Mouse (Mus musculus): Measurements from ENCODE around the gene Cpt1b. TPM values are rescaled to one million over a fixed set of nuclear protein-coding genes. Genes with fewer than 3 reads are reported as not detected.
A peak's percentile ranks its signal among the peaks of the same experiment; 100 is the strongest.

Cpt1b gene
- polyA plus RNA-seq, 1 experiment from 2014 or later, result 3.3 TPM

DNA sequence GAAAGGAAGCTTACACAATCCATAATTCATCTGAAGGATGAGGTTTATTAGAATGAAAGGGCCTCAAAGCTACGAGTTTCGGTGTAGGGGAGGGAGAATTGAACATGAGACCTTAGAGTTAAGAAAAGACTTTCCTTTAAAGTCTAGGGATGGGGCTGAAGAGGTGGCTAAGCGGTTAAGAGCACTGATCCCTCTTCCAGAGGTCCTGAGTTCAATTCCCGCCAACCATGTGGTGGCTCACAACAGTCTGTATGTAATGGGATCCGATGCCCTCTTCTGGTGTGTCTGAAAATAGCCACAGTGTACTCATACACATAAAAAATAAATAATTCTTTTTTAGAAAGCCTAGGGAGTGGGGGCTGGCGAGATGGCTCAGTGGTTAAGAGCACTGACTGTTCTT lies 4.7 kb upstream of the Cpt1b start:
- Histone ChIP-seq H3K4me1 (ENCODE audit: insufficient read depth, low read depth, low read length) (peaks cover 6% of the 10 kb centered on the region; the same call in 1 of the 2 replicates), H3K4me2 (replicated peaks; ENCODE audit: low read depth, low read length) (peak overlapping the region; percentile 98), H3K27ac (ENCODE audit: low read length) (peak overlapping the region; percentile 98), H3K9ac (replicated peaks; ENCODE audit: low read depth) (no peak overlapping the region), H3K36me3 (ENCODE audit: insufficient read depth, low read length) (0 out of 2 replicates have a peak, but pooled peaks cover 3% of the 10 kb centered on the region), H3K4me3 (ENCODE audit: low read depth, low read length) (peak overlapping the region; percentile 86), H3K27me3 (replicated peaks; ENCODE audit: insufficient read depth, low read length) (no peaks in the 10 kb centered on the region), H3K9me3 (ENCODE audit: low read length) (no peaks in the 10 kb centered on the region)
- ATAC-seq, result no peak
- WGBS, result 42% methylated on average over 6 of the region's 6 CpGs
- no peak for TF ChIP-seq EP300 (IDR thresholded peaks at IDR 0.05)
- TF ChIP-seq CTCF (IDR thresholded peaks at IDR 0.05), result peak; percentile 16; the same call in 1 of the 2 replicates
- peak; percentile 21 for DNase-seq (ENCODE audit: low spot score)

DNA sequence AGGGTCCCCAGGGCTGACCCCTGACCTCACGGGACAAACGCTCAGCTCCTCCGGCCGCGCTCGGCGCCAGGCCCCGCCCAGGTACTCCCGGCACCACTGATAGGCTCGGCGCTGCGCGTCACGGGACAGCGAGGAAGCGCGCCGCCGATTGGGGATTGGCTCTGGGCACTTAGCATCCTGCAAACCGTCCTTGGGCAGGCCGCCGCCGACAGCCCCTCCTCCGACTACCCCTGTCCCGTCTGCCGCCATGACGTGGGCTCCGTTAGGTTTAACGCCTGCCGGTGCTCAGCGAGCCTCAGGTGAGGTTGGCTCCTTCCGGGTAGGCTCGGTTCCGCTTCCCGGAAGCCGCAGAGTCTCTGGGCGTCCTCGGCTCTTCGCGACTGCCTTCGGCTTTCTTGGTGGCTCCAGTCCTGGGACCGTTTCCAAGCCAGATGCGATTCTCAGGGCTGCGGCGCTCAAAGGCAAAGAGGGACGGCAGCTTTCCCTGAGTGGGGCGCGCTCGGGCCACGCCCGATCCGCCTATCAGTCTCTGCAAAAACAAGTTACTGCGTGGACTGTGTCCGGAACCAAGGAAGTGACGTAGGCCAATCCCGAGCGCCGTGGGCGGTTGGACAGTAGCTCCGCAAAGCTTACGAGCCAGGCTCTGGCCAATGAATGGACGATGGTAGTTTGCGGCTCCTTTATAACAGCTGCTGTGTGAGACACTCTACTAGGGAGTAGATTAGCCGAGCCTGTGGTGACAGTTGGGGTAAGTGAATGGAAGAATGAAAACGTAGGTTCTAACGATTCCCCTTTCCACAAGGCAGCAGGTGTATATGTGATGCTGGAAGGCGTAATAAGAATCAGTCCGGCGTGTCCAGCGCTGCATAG lies 3.9 kb upstream of the Cpt1b start, which contains the start of the genes C730034F03Rik, Gm44502 and Chkb:
TSS of gene C730034F03Rik (plus strand) at position 238 of the 870 bp plus-strand sequence.
TSS of gene Gm44502 (minus strand) at position 345 of the 870 bp plus-strand sequence.
TSS of gene Chkb (minus strand) at position 557 of the 870 bp plus-strand sequence.
- H3K9me3 ChIP-seq (ENCODE audit: low read length), result no peaks in the 10 kb centered on the region
- H3K4me1 ChIP-seq (ENCODE audit: insufficient read depth, low read depth, low read length), result peaks cover 6% of the 10 kb centered on the region; the same call in 1 of the 2 replicates
- WGBS, result 3% methylated on average over 60 of the region's 70 CpGs
- H3K9ac ChIP-seq (replicated peaks; ENCODE audit: low read depth), result peak within 1 kb of the TSS; percentile 95
- H3K36me3 ChIP-seq (ENCODE audit: insufficient read depth, low read length), result 0 out of 2 replicates have a peak, but pooled peaks cover 3% of the 10 kb centered on the region
- ATAC-seq (peak; percentile 95), DNase-seq (ENCODE audit: low spot score) (peak; percentile 98)
- TF ChIP-seq EP300 (IDR thresholded peaks at IDR 0.05), result no peak; the same call in 1 of the 2 replicates
- TF ChIP-seq CTCF (IDR thresholded peaks at IDR 0.05), result no peak
- H3K27ac ChIP-seq (ENCODE audit: low read length), result peak within 1 kb of the TSS; percentile 98
- peak within 1 kb of the TSS; percentile 86 for H3K4me3 ChIP-seq (ENCODE audit: low read depth, low read length)
- H3K27me3 ChIP-seq (replicated peaks; ENCODE audit: insufficient read depth, low read length), result no peaks in the 10 kb centered on the region
- peak within 1 kb of the TSS; percentile 98 for H3K4me2 ChIP-seq (replicated peaks; ENCODE audit: low read depth, low read length)

DNA sequence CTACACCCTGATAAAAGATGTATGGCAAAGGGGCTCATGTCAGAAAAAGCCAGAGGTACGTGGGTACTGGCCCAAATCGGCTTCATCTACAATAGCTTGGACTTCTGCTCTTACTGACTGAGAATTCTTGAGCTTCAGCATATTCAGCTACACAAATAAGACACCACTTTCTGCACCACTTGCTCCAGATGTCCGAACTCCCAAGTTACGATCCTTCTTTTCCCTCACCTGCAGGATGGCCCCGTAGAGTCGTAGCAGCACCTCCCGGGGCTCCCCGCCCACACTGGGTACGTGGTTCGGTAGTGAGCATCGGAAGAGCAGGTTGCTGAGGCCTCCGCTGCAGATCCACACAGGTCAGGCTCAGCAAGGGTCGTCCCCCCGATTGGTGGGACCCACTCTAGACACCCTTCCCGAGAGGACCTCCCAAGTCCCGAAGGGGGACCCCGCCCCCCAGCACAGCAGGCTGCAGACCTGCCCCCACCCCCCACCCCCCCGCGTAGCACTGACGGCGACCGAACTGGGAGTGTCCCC lies 3.2 kb upstream of the Cpt1b start:
- peaks cover 6% of the 10 kb centered on the region; the same call in 1 of the 2 replicates for H3K4me1 ChIP-seq (ENCODE audit: insufficient read depth, low read depth, low read length)
- ATAC-seq (peak; percentile 10), DNase-seq (ENCODE audit: low spot score) (no peak)
- 7% methylated on average over 21 of the region's 22 CpGs for WGBS
- 0 out of 2 replicates have a peak, but pooled peaks cover 3% of the 10 kb centered on the region for H3K36me3 ChIP-seq (ENCODE audit: insufficient read depth, low read length)
- peak overlapping the region; percentile 98 for H3K4me2 ChIP-seq (replicated peaks; ENCODE audit: low read depth, low read length)
- peak overlapping the region; percentile 98; the same call in 1 of the 2 replicates for H3K27ac ChIP-seq (ENCODE audit: low read length)
- H3K4me3 ChIP-seq (ENCODE audit: low read depth, low read length), result peak overlapping the region; percentile 86
- TF ChIP-seq CTCF (IDR thresholded peaks at IDR 0.05), result no peak
- no peak for TF ChIP-seq EP300 (IDR thresholded peaks at IDR 0.05)
- H3K9me3 ChIP-seq (ENCODE audit: low read length), result no peaks in the 10 kb centered on the region
- no peaks in the 10 kb centered on the region for H3K27me3 ChIP-seq (replicated peaks; ENCODE audit: insufficient read depth, low read length)
- H3K9ac ChIP-seq (replicated peaks; ENCODE audit: low read depth), result peak overlapping the region; percentile 95

DNA sequence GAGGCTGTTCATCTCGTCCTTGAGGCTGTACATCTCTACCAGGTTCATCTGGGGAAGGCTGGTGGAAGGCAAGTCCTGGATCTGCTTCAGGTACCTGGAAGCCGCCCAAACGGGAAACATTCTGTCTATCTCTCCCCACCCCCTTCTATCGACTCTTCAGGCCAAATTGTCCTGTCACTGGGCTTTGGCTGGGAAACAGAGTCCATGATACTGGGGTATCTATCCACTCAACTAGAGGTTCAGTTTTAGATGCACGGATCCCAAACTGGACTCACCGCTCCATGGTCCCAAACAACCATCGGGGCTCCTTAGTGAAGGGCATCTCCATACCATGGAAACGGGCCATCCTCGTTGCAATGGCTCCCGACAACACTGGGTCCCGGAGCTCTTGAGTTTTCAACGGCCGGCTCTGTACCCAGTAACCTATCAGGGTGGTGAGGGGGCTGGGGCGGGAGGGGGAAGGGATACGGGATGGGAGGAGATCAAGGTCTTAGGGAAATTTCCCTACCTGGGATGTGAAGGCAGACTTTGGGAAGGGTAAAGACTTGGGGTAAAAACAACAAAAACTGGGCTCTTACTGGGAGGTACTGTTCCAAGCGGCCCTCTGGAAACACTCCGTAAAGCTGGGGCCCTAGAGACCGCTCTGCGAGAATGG lies 2.6 kb upstream of the Cpt1b start:
- 85% methylated on average over 19 of the region's 19 CpGs for WGBS
- ATAC-seq (no peak), DNase-seq (ENCODE audit: low spot score) (no peak)
- 0 out of 2 replicates have a peak, but pooled peaks cover 3% of the 10 kb centered on the region for H3K36me3 ChIP-seq (ENCODE audit: insufficient read depth, low read length)
- H3K4me2 ChIP-seq (replicated peaks; ENCODE audit: low read depth, low read length), result peak overlapping the region; percentile 98
- H3K27ac ChIP-seq (ENCODE audit: low read length), result no peak overlapping the region
- H3K4me3 ChIP-seq (ENCODE audit: low read depth, low read length), result peak overlapping the region; percentile 86; the same call in 1 of the 2 replicates
- no peaks in the 10 kb centered on the region for H3K9me3 ChIP-seq (ENCODE audit: low read length)
- H3K27me3 ChIP-seq (replicated peaks; ENCODE audit: insufficient read depth, low read length), result no peaks in the 10 kb centered on the region
- no peak overlapping the region for H3K9ac ChIP-seq (replicated peaks; ENCODE audit: low read depth)
- no peak for TF ChIP-seq EP300 (IDR thresholded peaks at IDR 0.05)
- no peak for TF ChIP-seq CTCF (IDR thresholded peaks at IDR 0.05)
- H3K4me1 ChIP-seq (ENCODE audit: insufficient read depth, low read depth, low read length), result peaks cover 6% of the 10 kb centered on the region; the same call in 1 of the 2 replicates

DNA sequence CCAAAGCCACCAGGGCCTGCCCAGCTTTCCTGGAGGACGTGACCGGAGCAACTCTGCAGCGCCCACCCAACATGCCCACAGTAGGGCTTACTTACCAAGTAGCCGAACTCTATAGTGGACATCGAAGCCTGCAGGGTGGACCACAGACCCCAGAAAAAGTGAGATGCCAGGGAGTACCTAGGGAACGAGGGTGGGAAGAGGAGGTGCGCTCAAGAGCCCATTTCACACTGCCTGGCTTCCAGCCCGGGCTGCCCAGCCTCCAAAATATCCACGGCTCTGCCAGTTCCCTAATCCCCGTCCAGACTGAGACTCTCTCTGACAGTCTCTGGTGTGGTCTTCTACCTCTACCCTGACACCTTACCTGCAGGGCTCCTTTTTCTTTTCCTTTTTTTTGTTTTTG lies 1.1 kb upstream of the Cpt1b start:
- no peak for TF ChIP-seq CTCF (IDR thresholded peaks at IDR 0.05)
- no peak for TF ChIP-seq EP300 (IDR thresholded peaks at IDR 0.05)
- no peak overlapping the region for H3K27ac ChIP-seq (ENCODE audit: low read length)
- 88% methylated on average over 10 of the region's 10 CpGs for WGBS
- H3K4me2 ChIP-seq (replicated peaks; ENCODE audit: low read depth, low read length), result no peak overlapping the region
- DNase-seq (ENCODE audit: low spot score) (no peak), ATAC-seq (no peak)
- H3K9me3 ChIP-seq (ENCODE audit: low read length), result no peaks in the 10 kb centered on the region
- peaks cover 6% of the 10 kb centered on the region; the same call in 1 of the 2 replicates for H3K4me1 ChIP-seq (ENCODE audit: insufficient read depth, low read depth, low read length)
- H3K4me3 ChIP-seq (ENCODE audit: low read depth, low read length), result no peak overlapping the region
- H3K36me3 ChIP-seq (ENCODE audit: insufficient read depth, low read length), result 0 out of 2 replicates have a peak, but pooled peaks cover 3% of the 10 kb centered on the region
- H3K9ac ChIP-seq (replicated peaks; ENCODE audit: low read depth), result no peak overlapping the region
- no peaks in the 10 kb centered on the region for H3K27me3 ChIP-seq (replicated peaks; ENCODE audit: insufficient read depth, low read length)

Data from lung, postnatal 0 days (tissue).